Mouse (Mus musculus) T-helper 2 cell (primary cell): Measurements from ENCODE around the gene Acad11.

Source experiments
- in situ Hi-C: fragments of 300-600 bp; cut with MboI, MseI; formaldehyde crosslinking; loops from one replicate; pipeline ENCODE4 v1.15.1; 2025; ENCODE audit warnings: high pct_unique_total_duplicates

The Acad11 gene

DNA sequence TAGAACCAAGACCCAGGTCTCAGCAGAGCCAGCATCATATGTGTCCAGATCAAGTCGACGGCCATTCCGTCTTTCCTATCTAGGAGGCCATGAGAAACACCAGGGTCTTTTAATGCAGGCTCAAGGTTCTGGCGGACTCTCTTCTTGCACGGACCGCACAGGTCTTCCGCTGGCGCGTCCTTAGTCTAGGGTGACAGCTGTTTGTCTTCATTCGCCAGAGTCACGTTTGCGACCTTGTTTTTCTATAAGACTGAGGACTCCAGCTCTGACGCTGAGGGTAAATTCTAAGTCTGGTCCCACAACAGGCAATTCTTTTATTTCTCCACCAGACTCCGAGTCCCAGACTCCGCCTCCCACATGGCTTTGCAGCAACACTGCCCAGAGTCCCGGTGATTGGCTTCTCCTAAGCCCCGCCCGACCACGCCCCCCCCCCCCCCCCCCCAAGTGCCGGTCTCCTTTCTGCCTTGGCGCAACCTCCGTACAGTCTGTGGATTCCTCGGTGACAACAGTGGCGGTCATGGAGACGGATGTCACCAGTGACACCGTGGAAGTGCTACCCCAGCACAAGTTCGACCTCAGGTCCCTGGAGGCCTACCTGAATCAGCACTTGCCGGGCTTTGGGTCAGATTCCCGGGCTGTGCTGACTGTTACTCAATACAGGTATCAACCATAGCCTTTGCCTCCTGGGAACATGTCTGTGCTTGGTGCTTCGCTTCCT, at the start of gene Acad11:
TSS of gene Acad11 (plus strand) at position 134 of the 718 bp plus-strand sequence.
- in situ Hi-C loops = loop anchor here (5.0 kb wide), 1 partner anchor 61 kb away; the partner anchor contains the start of gene Nphp3

DNA sequence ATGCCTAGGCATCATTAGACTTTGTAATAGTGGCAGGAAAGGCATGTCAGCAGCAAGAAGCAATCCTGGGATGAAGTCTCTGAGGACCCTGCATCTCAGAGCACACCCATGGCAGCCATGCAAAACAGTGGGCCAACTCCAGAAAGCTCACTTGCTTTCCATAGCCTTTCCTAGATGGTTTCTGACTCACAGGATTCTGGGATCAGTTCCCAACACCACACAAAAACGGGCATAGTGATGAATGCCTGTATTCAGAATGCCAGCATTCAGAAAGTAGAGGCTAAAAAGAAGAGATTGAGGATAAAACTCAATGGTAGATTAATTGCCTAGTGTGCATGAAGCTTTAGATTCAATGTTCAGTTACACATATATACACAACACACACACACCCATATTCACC, 48.7 kb upstream of the Acad11 start:
- in situ Hi-C loops = loop anchor here (10.0 kb wide), 1 partner anchor 620 kb away; no protein-coding TSS in a partner anchor

DNA sequence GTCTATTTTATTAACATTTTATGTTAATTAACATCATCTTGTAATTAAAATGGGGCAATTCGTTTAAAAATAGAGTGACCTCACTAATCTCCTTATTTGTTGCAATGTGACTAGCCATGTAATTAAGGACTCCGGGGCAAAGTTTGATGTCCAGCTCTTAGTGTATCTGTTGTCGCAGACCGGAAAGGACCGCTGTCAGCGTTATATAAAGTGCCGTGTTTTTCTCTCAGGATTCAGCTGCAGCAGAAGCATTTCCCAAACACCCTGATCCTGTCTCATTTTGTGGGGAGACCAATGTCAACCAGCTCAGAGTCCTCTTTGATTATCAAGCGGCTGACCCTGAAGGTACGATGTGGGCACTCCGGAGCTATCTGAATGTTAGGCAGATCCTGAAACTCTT, 42.2 kb upstream of the Acad11 start:
- in situ Hi-C loops = no loop called here

DNA sequence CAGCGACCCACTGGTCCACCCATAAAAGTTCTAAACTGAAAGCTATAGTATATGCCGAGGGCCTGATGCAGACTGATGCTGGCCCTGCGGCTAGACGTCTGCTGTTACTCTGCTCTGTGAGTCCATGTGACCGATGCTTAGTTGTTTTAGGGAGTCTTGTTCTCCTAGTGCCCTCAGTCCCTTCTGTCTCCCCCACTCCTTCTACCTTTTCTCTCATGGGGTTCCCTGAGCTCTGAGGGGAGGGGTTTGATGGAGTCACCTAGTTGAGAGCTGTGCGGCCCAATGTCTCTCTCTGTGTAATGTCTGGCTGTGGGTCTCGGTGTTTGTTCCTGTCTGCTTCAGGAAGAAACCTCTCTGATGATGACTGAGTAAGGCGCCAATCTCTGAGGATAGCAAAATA, 36.0 kb upstream of the Acad11 start:
- in situ Hi-C loops = no loop called here

DNA sequence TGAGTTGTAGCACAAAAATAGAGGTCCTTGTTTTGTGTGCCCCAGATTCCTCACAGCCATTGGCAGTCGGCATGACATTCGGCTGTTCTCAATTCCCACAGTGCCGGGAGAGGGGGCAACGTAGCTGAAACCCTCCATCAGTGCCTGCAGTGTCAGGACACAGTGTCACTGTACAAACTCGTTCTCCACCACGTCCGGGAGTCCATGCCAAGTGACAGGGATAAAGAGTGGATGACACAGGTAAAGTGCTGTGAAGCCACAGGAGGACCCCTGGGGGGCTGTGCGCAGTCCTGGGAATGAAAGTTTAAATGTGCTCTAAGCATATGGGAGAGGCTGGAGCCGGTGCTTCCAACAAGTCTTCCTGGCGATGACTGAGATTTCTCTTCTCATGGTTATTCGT, 33.3 kb upstream of the Acad11 start:
- in situ Hi-C loops = no loop called here

DNA sequence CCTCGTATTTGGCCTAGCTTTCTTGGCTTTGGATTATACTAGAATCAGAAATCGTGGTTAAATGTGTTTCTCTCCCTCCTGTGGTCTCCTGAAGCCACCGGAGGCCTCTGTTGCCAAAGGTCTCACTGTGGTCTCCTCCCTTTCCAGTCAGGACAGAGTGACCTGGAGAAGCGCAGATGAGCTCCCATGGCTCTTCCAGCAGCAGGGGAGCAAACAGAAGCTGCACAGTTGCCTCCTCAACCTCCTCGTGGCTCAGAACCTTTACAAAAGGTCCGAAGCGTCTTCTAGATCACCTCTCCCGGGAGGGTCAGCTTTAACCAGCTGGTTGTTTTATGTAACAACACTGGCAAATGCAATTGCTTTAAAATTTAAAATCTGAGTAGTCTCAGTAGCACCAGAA, 28.9 kb upstream of the Acad11 start:
- in situ Hi-C loops = no loop called here

DNA sequence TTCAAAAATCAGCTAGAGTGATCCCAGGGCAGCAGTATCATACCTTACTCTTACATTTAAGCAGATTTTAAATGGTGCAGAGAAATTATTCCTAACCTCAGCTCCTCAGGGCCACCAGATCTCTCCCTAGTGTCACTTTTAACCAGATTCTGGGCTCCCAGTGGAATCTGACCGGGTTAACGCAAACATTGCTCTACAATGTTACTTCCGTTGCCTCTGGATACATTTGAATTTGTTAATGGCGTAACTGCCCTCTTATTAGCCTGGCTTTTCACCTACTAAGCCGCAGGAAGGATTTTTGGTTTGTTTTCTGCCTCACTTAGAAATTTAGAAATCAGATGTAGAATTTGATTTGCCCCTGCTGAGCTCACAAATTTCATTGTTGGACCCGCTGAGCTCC, 28.5 kb upstream of the Acad11 start:
- in situ Hi-C loops = no loop called here

DNA sequence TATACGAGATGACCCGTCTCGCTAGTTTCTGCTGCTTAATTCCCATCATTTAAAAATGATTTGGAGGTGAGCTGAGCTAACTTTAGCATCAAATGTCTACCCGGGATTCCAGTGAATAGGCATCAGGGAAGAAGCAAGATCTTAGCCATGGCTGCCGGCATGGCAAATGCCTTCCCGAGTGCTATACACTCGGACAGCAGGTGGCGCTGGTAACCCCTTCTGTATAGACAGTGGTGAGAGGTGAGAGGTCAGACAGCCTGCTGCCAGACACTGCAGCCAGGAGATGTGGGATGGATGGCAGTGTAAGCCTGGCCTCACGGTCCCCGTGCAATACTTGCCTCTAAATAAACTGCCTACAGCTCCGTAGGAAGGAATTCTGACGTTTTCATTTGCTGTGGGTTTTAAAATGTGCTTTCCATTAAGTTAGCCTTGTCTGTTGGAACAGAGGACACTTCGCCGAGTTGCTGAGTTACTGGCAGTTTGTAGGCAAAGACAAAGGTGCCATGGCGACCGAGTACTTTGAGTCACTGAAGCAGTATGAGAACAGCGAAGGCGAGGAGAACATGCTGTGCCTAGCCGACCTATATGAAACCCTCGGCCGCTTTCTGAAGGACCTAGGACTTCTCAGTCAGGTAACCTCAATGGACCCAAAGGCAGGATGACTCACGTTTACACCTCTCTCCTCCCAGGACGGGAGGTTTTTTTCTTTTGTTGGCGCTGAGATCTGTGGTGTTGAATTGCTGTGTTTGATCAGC, 27.7 kb upstream of the Acad11 start:
- in situ Hi-C loops = no loop called here

DNA sequence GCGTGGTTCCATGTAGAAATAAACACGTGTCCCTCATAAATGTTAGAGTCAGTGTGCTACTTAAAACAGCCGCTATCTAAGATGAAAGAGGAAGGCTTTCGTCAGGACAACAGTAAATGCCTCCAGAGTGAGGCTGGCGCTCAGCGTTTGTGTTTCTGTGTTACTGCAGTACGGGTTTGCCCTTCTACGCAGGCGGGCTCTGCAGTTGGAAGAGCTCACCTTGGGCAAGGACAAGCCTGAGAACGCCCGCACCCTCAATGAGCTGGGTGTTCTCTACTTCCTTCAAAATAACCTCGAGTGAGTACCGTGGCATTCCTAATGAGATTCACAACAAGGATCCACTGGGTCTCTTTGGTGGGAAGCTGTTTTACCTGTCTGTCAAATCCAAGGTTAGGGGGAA, 24.9 kb upstream of the Acad11 start:
- in situ Hi-C loops = no loop called here

DNA sequence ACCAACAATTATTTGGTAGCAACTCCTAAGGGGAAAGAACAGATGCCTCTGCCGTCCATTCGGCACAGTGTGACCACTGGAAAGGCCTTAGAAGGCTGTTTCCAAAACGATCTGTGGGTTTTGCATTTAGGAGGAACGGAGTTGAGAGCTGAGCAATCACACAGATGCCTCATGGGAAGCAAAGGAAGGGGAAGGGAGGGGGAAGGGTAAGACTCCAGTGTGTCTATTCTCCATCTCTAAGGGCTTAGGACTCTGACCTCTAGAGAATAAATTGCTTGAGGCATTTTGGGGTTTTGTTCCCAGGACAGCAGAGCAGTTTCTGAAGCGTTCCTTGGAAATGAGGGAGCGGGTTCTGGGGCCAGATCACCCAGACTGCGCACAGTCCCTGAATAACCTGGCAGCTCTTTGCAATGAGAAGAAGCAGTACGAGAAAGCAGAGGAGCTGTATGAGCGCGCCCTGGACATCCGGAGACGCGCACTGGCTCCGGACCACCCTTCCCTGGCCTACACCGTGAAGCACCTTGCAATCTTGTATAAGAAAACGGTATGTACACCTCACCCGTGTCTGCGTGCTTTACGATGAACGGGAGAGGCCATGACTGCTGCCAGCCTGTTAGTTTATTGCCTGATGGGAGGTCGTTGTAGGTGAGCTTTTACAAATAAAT, 24.0 kb upstream of the Acad11 start:
- in situ Hi-C loops = no loop called here

DNA sequence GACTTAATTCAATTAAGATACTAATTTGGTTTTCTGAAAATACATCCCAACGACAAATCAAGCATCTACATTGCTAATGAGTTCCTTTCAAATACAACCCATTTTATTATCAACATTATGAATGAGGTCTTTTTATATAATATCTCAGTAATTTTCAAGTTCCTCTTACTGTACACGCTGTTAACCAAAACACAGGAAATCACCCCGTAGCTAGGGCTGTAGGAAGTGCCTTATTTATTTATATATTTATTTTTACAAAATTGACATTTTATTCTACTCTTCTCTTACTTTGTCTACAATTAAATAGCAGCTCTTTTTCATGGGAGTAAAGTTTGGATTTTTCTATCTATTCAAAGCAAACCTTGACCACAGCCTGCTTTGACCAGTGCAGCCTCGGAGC, 23.4 kb upstream of the Acad11 start:
- in situ Hi-C loops = no loop called here

DNA sequence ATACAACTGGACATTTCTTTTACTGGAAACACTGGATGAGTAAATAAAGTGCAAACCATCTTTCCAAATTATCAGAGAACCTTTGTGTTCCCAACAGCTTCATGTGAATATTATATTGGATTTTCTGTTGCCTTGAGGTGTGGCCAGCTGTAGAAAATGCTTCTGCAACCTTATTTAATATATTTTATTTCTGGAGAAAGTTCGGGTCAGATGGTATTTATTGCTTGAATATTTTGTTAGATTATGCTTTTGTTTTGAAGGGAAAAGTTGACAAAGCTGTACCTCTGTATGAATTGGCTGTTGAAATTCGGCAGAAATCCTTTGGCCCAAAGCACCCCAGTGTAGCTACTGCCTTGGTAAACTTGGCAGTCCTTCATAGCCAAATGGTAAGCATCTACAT, 22.8 kb upstream of the Acad11 start, which contains the start of gene Gm28305:
TSS of gene Gm28305 (plus strand) at position 301 of the 400 bp plus-strand sequence.
- in situ Hi-C loops = no loop called here

DNA sequence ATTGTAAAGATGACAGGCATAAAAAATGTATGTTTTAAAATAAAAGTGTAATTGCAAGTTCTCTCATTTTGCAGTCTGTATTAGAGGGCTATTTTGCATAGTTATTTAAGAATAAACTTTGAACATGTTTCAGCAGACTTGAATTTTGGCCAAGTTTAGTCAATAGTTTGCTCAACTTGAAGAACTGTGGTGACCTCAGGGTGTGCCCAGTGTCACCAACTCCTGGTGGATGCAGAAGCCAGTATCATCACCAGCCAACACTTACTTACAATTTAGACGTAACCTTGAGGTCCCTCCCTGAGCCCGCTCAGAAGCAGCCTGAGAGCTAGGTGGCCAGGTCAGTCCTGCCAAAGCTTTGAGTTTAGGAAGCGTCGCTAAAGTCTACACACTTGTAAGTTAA, 19.5 kb upstream of the Acad11 start:
- in situ Hi-C loops = no loop called here

DNA sequence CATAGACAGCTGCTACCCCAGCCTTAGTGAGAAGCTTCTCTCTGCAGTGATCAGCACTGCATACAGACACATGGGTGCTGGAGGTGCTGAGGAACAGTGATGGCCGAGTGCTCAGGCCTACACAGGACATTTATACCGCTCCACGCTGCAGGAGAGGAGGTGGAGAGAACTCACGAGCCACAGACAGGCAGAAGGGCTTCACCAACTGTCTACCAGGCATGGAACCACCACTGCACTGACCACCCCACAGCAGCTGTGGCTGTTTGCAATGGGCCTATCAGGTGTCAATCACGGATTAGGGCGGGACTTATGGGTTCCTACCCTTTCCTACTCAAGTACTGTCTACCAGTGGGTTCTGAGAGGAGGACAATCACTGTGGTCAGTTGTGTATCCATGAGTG, 12.1 kb upstream of the Acad11 start:
- in situ Hi-C loops = no loop called here

DNA sequence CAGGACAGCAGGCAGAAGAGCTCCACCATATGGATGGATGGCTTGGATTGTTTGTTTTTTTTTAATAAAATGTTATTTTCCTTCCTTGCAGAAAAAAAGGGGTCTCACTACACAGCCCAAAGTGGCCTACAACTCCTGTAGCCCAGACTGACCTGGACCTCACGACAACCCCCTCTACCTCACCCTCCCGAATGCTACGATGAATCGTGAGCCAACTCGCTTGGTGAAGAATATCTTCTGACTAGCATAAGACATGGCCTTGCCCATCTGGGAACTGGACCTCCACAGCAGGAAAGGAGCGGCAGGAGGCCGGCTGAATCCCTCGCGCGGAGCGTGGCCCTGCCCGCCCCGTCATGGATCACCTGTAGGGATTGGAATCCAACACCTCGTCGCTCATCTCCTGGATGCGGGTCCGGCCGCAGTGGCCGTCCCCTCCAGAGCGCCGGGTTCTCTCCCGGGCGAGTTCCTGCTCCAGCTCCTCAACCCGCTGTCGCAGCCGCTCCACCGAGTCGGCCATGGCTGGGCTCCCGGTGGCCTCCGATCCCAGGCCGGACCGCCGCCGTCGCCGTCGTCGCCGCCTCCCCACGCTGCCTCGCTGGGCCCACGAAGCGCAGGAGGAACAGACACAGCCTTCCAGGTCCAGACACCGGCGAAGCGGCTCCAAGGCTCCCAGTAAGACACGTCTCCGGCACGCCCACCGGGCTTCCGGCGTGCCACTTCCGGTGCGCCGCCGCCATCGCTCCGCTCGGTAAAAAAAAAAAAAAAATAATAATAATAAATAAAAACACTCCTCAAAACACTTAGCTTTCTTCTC, 540 bp upstream of the Acad11 start, which contains the start of gene Uba5:
TSS of gene Uba5 (minus strand) at position 705 of the 814 bp plus-strand sequence.
- in situ Hi-C loops = loop anchor here (5.0 kb wide), 1 partner anchor 60 kb away; the partner anchor contains the start of gene Nphp3

DNA sequence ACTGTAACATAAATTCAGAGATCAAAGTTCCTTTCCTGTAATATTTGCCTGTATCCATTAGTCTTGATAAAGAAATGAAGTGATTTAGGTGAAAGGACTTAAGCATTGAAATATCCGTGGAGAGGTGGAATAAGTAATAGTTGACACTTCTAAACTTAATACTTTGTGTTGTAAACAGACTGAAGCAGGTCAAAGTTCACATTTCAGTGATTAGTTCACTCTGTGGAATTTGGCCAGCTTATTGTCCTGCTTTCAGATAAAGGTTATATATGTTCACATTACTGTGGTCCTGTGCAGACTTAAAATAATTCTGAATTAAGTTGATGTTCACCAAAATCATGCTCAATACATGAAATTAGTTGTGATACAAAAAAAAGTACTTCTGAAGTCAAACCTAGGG, 1.4 kb downstream of the Acad11 start:
- in situ Hi-C loops = loop anchor here (5.0 kb wide), 1 partner anchor 62 kb away; the partner anchor contains the start of gene Nphp3

DNA sequence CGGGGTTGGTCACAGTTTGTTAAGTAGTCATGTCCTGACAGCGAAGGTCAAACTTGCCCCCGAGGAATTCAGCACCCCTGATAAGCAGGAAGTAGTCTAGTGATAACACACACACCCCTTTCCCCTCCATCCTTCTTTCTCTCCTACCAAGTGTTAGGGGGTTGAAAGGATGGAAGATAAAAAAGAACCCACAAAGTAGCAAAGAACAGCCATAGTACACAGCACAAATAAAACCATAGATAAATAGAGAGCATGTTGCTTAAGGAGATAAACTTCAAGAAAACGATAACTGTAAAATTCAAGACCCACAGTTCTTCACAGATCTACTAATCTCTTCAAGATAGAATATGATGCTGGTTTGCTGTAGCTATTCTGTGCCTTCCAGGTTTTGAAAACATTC, 7.1 kb downstream of the Acad11 start:
- in situ Hi-C loops = no loop called here

DNA sequence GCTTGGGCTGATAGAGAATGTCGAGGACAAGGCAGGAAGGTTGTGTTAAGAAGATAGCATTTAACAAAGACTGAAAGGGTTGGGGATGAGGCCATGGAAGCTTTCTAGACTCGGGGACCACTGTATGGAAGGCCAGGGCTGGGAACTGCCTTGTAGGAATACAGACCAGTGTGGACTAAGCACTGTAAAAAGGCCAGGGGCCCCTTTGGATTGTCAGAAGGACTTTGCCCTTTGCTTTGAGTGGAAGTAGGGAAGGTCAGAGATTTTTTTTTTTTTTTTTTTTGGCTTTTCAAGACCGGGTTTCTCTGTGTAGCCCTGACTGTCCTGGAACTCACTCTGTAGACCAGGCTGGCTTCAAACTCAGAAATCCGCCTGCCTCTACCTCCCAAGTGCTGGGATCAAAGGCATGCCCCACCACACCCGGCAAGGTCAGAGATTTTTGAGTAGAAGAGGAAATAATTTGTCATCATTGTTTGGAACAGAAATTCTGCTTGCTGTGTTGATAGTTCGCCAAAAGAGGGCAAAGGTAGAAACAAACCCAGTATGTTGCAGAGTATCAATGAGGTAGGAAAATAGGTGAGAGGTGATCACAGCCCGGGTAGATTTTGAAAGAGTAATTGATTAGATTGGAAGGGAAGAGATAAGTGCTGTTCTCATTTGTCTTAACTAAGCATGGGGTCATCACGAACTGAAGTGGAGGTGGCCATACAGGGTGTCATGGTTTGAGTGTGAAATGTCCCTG, 7.9 kb downstream of the Acad11 start:
- in situ Hi-C loops = no loop called here

DNA sequence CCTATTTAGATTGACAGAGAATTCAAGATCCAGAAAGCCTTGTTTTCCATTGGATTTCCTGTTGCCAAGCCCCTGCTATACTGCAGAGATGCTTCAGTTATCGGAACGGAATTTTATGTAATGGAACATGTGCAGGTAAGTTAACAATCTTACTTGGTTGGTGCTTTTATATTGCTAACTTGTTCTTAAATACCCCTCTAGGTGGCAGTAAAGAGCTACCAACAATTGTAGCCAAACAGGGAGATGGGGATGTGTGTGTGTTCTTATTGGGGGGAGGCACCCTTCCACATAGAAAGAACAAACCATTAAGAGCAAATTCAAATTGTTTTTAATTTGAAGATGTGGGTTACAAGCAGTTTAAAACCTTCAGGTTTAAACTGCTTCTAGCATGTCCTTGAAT, 12.6 kb downstream of the Acad11 start:
- in situ Hi-C loops = no loop called here

DNA sequence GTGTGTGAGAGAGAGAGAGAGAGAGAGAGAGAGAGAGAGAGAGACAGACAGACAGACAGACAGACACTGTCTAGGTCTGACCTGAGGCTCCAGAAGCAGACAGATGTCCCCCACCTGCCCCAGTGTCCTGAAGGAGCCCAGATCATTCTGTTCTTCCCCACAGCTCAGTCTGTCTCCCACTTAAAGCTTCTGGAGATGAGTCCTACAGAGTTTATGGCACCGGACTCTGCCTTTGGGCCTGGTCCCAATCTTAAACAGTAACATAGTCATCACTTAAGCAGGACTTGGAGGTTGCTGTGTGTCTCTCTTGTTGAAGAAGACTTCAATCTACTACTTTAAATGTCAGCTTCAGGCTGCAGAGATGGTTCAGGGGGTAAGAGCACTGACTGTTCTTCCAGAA, 15.6 kb downstream of the Acad11 start:
- in situ Hi-C loops = no loop called here

DNA sequence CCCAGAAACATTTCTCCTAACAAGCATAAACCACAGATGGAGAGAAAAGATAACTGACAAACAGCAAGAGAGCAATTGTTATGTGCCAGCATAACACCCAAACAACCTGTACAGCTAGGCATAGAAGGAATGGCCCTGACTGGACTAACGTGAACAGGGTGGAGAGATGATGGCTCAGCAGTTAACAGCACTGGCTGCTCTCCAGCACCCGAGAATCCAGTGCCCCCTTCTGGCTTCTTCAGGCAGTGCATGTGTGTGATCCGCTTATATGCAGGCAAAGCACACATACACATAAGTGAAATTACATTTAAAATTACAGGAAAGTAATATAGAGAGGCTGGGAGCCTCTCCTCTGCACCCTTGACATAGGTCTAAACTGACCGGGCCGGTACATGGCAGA, 16.2 kb downstream of the Acad11 start:
- in situ Hi-C loops = no loop called here
